Mouse (Mus musculus): Measurements from ENCODE around the gene Mrfap1.

DNA sequence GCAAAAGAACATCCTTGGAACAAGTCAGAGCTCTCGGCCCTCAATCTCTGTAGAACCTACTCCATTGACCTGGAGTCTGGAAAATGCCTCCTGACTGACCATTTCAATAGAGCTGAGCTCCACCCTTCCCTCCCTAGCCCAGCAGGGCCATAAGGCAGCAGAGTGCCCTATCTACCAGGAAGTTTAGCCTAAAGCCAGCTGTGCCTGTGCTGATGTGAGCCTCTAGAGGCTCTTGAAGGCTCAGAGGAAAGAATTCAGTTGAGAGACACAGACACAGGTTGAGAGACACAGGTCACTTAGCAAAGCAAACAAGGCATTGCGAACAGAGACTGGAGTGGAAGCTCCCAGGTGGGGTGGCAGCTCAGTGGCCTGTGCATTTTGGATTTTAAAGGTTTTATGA is 21.3 kb downstream of the Mrfap1 start:
- TF ChIP-seq CTCF (IDR thresholded peaks at IDR 0.05; ENCODE audit: extremely low read depth, insufficient read depth, insufficient read length, insufficient replicate concordance) (no peak), POLR2A (IDR thresholded peaks at IDR 0.05; ENCODE audit: low read depth, low read length) (no peak)

Data from spleen, adult 2 months (tissue).